Mouse (Mus musculus): ENCODE results near the gene Mup21. TPM values are rescaled to one million over a fixed set of nuclear protein-coding genes. Genes with fewer than 3 reads are reported as not detected.

Gene Mup21
- total and polyA plus RNA-seq, 3 experiments: not detected

DNA sequence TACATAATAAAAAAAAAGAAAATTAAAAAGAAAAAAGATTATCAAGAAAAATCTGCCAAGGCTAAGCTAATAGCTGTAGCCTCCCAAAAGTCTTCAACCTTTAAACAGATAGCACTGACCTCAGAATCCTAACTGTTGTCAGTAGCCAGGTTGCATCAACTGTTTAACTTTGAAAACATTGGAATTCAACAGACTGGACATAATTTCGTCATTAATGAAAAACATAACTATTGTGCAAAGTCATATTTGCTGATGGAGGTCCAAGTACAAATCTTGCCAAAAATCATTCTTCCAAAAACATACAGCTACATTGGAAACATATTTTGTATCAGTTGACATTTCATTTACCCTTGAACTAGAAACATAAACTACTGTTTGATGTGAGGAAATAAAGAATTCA is 7.7 kb upstream of the Mup21 start:
- Histone ChIP-seq H3K4me3 (replicated peaks in 1 of 3; ENCODE audit: low read depth in 2 of 3, low read length in 2 of 3, poor library complexity in 1 of 3) (no peak overlapping the region), H3K79me2 (replicated peaks; ENCODE audit: control insufficient read depth, extremely low read depth, insufficient read depth, poor library complexity, severe bottlenecking) (no peaks in the 10 kb centered on the region), H3K9ac (ENCODE audit: insufficient read depth, low read depth) (no peak overlapping the region), H3K9me3 (replicated peaks; ENCODE audit: low read length) (no peaks in the 10 kb centered on the region), H3K36me3 (replicated peaks in 1 of 2; ENCODE audit: control insufficient read depth in 1 of 2, insufficient read depth in 1 of 2, low read length in 1 of 2) (no peaks in the 10 kb centered on the region), H3K27me3 (replicated peaks) (no peaks in the 10 kb centered on the region), H3K27ac (ENCODE audit: insufficient read depth, low read depth) (no peak overlapping the region), H3K4me2 (ENCODE audit: insufficient read depth, low read depth, poor library complexity, severe bottlenecking) (no peak overlapping the region), H3K4me1 (ENCODE audit: control insufficient read depth in 1 of 2, insufficient read depth in 2 of 2) (no peaks in the 10 kb centered on the region)
- in situ Hi-C loops (cut with MboI; ENCODE audit: low pct_ligation_motif_present, low pct_unique_long_range_greater_than_20kb, low sequenced_read_pairs) (no loop called here), dilution Hi-C loops (cut with MboI; ENCODE audit: extremely low pct_ligation_motif_present, extremely low pct_unique_long_range_greater_than_20kb, low sequenced_read_pairs) (no loop called here)
- DNase-seq (ENCODE audit: extremely low read depth): no peak
- TF ChIP-seq PAX5 (IDR thresholded peaks at IDR 0.05; ENCODE audit: low read length) (no peak), MXI1 (IDR thresholded peaks at IDR 0.05; ENCODE audit: low read depth, low read length) (no peak), MAFK (IDR thresholded peaks at IDR 0.05; ENCODE audit: insufficient replicate concordance, low read length) (no peak), MEF2A (IDR thresholded peaks at IDR 0.05; ENCODE audit: borderline replicate concordance, low read depth, low read length) (no peak), RCOR1 (conservative IDR thresholded peaks at IDR 0.05; ENCODE audit: low read depth, low read length) (no peak), KAT2A (IDR thresholded peaks at IDR 0.05; ENCODE audit: insufficient replicate concordance, low read length) (no peak), ELF1 (IDR thresholded peaks at IDR 0.05; ENCODE audit: low read depth, low read length) (no peak)

DNA sequence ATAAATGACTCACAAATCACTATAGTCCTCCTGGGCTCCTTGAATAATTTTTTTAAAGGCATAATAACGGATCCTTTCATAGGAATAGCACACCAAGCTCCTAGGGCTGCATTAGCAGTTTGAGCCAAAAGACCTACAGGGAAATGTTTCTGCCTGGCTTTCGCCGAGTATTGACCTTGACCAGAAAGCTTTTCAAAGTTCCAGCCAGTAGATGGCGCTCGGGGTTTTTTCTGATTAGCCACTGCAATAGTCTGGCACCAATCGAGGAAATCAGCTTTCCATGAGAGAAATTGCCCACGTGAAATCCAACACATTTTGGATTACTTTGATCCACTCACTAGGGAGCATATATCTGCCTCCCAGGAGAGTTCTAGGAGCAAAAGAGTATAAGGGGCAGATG is 17.0 kb downstream of the Mup21 start:
- dilution Hi-C loops (cut with MboI; ENCODE audit: extremely low pct_ligation_motif_present, extremely low pct_unique_long_range_greater_than_20kb, low sequenced_read_pairs): no loop called here
- peak; percentile 58 for DNase-seq (ENCODE audit: extremely low read depth)
- TF ChIP-seq TCF12 (IDR thresholded peaks at IDR 0.05; ENCODE audit: low read depth, low read length) (no peak), CTCF (conservative IDR thresholded peaks at IDR 0.05 in 1 of 2, IDR thresholded peaks at IDR 0.05 in 1 of 2; ENCODE audit: low read depth in 2 of 2, low read length in 2 of 2) (peak; percentile 9 to 78; a peak in 2 of 4 replicates), RCOR1 (conservative IDR thresholded peaks at IDR 0.05; ENCODE audit: low read depth, low read length) (no peak), MEF2A (IDR thresholded peaks at IDR 0.05; ENCODE audit: borderline replicate concordance, low read depth, low read length) (no peak), IRF4 (IDR thresholded peaks at IDR 0.05; ENCODE audit: low read depth, low read length) (no peak), BHLHE40 (IDR thresholded peaks at IDR 0.05; ENCODE audit: low read depth, low read length) (no peak), GABPA (IDR thresholded peaks at IDR 0.05; ENCODE audit: insufficient replicate concordance, low read depth, low read length) (no peak), TBP (conservative IDR thresholded peaks at IDR 0.05; ENCODE audit: low read depth, low read length) (no peak), SIN3A (IDR thresholded peaks at IDR 0.05; ENCODE audit: low read length) (no peak), MAFK (IDR thresholded peaks at IDR 0.05; ENCODE audit: insufficient replicate concordance, low read length) (no peak), MYC (IDR thresholded peaks at IDR 0.05; ENCODE audit: low read depth, low read length) (no peak), NRF1 (IDR thresholded peaks at IDR 0.05; ENCODE audit: low read depth, low read length) (no peak), RAD21 (IDR thresholded peaks at IDR 0.05; ENCODE audit: low read depth, low read length) (peak; percentile 77), SMC3 (IDR thresholded peaks at IDR 0.05; ENCODE audit: low read depth, low read length) (peak; percentile 69), NELFE (IDR thresholded peaks at IDR 0.05; ENCODE audit: low read depth, low read length) (no peak), MAZ (IDR thresholded peaks at IDR 0.05; ENCODE audit: low read depth, low read length) (no peak), POLR2AphosphoS2 (IDR thresholded peaks at IDR 0.05; ENCODE audit: low read depth, low read length) (no peak), MAX (IDR thresholded peaks at IDR 0.05; ENCODE audit: low read length) (no peak), CHD1 (IDR thresholded peaks at IDR 0.05; ENCODE audit: low read depth, low read length) (no peak)
- Histone ChIP-seq H3K9me3 (replicated peaks; ENCODE audit: low read length) (peaks cover 6% of the 10 kb centered on the region), H3K4me1 (ENCODE audit: control insufficient read depth in 1 of 2, insufficient read depth in 2 of 2) (no peaks in the 10 kb centered on the region), H3K4me3 (replicated peaks in 1 of 3; ENCODE audit: low read depth in 2 of 3, low read length in 2 of 3, poor library complexity in 1 of 3) (no peak overlapping the region), H3K36me3 (replicated peaks in 1 of 2; ENCODE audit: control insufficient read depth in 1 of 2, insufficient read depth in 1 of 2, low read length in 1 of 2) (no peaks in the 10 kb centered on the region), H3K9ac (ENCODE audit: insufficient read depth, low read depth) (no peak overlapping the region), H3K27me3 (replicated peaks) (peaks cover 6% of the 10 kb centered on the region), H3K79me2 (replicated peaks; ENCODE audit: control insufficient read depth, extremely low read depth, insufficient read depth, poor library complexity, severe bottlenecking) (no peaks in the 10 kb centered on the region), H3K4me2 (ENCODE audit: insufficient read depth, low read depth, poor library complexity, severe bottlenecking) (no peak overlapping the region), H3K27ac (ENCODE audit: insufficient read depth, low read depth) (no peak overlapping the region)
- in situ Hi-C loops (cut with MboI; ENCODE audit: low pct_ligation_motif_present, low pct_unique_long_range_greater_than_20kb, low sequenced_read_pairs): no loop called here

Measured in CH12.LX (cell line).